Mouse (Mus musculus) induced T-regulatory cell, adult 2 months (primary cell): ENCODE results near the gene Olfr288.

Experiments used
- DNase-seq: peaks from one replicate; pipeline ENCODE4 v3.0.0-alpha.2; 2012; ENCODE audit warnings: low read depth

The Olfr288 gene

GRCm38 (mm10) chr15:98195442-98195841 lies at the start of gene Olfr288:
Olfr288 (minus strand) TSS chr15:98195542.
- no peak for DNase-seq

DNA sequence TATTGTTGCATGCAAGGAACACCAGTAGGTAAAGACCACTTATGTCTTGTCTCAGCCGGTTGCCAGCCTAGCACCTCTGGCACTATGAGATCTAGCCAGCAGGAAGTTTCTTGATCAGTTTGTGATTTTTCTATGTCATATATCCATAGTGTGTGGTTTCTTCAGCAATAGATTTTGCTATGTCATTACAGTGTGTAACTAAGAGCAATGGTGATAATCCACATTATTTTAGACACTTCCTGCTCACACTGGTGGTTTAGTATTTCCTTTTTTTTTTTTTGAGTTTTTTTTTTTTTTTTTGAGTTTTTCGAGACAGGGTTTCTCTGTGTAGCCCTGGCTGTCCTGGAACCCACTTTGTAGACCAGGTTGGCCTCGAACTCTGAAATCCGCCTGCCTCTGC lies 40.1 kb upstream of the Olfr288 start:
- DNase-seq = no peak

- no peak for DNase-seq
Measured at GRCm38 (mm10) chr15:98234350-98234749, 39.0 kb upstream of the Olfr288 start, which contains the start of gene Olfr286. Olfr286 (minus strand) TSS chr15:98234450.

- no peak for DNase-seq
Measured at GRCm38 (mm10) chr15:98226096-98226495, 30.8 kb upstream of the Olfr288 start.

DNA sequence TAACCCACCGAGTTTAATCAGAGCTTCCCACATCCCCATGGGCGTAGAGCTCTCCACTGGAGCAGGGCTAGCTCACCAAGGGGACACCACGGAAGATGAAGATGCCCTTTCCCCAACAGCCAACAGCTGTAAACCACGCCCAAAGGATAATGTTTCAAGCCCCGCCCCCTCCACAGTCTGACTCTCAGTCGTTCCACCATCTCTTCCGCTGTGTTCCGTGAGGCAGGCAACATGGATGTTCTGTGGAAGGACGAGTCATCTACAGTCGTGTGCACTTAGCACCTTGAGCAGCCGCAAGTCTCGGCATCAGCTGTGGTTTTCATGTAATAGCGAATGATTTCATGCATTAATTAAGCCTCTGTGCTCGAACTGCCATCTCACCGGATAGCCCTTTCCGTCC lies 30.3 kb upstream of the Olfr288 start:
- peak; percentile 2 for DNase-seq

GRCm38 (mm10) chr15:98222377-98222776 lies 27.0 kb upstream of the Olfr288 start:
- no peak for DNase-seq

- no peak for DNase-seq
Measured at GRCm38 (mm10) chr15:98220877-98221276, 25.5 kb upstream of the Olfr288 start, which contains the start of the genes Gm44579 and Olfr287. Gm44579 (minus strand) TSS chr15:98220977. Olfr287 (minus strand) TSS chr15:98221056.

DNA sequence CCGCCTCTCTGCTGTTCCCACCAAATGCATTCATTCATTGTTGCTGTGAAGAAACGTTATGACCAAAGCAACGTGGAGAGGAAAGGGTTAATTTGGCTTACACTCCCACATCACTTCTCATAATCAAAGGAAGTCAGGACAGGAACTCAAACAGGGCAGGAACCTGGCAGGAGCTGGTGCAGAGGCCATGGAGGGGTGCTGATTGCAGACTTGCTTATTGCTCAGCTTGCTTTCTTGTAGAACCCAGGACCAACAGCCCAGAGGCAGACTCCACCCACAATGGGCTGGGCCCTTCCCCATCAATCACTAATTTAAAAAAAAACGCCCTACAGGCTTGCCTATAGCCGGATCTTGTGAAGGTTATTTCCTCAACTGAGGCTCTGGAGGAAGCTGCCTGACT lies 18.8 kb upstream of the Olfr288 start:
- no peak for DNase-seq

DNA sequence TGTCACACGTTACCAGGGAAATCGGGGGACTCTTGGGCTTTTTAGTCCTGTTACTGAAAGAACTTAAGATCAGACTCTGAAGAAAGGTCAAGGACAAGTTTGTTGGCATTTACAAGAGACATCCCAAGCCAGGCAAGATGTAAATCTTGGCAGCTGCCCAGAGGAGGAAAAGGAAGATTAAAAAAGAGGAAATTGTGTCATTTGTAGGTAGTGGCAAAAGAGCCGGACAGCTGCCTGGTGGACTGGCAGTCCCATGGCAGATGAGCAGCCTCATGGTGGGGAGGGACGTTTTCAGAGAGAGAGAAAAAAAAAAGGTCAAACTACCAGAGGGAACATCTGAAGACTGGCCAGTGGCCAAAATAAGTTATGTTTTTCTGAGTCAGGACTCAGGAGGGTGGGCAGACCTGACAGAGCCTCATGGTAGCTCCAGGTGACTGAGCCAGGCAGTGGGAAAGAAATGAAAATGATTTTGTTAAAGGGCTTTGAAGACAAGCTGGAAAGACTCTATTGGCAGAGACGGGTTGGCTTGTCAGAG lies 18.1 kb upstream of the Olfr288 start:
- DNase-seq = no peak

GRCm38 (mm10) chr15:98209676-98210075 lies 14.3 kb upstream of the Olfr288 start:
- DNase-seq = no peak

GRCm38 (mm10) chr15:98184456-98184855 lies 10.9 kb downstream of the Olfr288 start:
- no peak for DNase-seq

GRCm38 (mm10) chr15:98181856-98182570 lies 13.3 kb downstream of the Olfr288 start:
- DNase-seq = no peak

- DNase-seq = peak; percentile 90
Measured at GRCm38 (mm10) chr15:98181132-98181711, 14.1 kb downstream of the Olfr288 start.

DNA sequence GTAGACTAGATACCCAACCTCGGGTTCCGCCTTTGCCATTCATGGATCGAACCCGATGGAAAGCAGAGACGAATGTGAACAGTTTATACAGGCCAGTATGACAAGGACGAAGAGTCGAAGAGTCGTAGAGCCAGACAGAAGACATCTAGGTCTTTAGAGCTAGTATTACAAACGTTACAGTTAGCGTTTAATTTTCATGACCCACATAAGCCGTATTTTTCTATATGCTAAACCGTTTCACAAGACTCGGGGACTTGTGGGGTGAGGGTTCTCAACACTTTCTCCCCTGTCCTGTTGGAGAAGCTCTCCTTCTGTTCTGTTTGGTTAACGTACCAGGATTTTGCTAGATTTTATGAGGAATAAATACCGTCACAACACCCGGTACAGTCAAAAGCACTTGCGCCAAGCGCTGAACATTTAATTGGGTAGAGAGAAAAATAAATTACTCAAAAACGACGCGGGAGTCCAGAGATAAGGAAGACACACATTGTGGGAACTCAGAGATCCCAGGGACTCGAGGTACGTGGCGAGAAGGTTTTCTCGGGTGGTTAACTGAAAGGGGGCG lies 14.7 kb downstream of the Olfr288 start:
- no peak for DNase-seq

DNA sequence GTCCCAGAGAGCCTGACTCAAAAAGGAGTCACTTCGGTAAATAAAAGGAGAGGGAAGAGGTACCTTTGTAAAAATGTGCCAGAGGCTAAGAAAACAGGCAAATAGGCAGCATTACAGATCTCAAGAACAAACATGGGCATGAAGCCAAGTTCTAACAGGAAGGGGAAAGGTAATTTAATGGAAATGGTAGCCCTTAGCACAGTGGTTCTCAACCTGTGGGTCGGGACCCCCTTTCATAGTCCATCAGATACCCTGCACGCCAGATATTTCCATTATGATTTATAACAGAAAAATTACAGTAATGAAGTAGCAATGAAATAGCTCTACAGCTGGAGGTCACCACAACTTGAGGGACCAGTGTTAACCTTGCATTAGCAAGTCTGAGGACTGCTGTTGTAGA lies 18.0 kb downstream of the Olfr288 start:
- no peak for DNase-seq

GRCm38 (mm10) chr15:98173821-98174220 lies 21.5 kb downstream of the Olfr288 start:
- peak; percentile 79 for DNase-seq

DNA sequence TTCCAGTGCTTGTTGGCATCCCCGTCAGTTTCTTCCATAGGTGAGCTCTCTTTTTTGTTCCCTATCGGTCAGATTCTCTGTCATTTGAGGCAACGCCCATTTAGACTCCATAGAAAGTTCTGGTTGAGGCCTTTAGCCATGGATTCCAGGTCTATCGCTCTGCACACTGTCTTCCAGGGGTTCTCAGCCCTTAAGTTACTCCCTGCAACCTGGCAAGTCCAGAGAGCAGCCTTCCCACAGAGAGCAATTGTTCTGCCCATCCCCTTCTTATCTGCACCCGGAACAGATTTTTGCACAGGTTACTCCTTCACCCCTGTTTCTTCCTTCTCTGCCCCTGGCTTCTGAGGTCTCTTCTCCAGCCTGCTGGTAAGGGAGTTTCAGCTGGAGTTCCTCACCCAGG lies 23.2 kb downstream of the Olfr288 start:
- DNase-seq = no peak

- DNase-seq = no peak
Measured at GRCm38 (mm10) chr15:98170917-98171316, 24.4 kb downstream of the Olfr288 start.

GRCm38 (mm10) chr15:98170365-98170764 lies 25.0 kb downstream of the Olfr288 start:
- peak; percentile 49 for DNase-seq

DNA sequence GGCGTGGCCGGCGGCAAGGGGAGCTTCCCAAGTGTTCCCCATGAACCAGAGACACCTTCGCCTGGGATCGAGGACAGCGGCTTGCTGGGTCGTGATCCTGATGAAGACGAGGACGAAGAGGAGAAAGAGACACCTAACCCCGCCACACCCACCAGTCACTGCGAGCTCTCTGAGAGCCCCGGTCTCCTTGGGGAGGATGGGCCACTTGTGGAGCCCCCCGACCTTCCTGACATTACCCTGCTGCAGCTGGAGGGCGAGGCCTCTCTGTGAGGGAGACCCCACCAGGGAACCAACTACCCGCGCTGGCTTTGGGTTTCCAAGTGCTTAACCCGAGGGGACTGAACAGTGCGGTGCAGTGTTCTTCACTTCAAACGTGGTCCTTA lies 26.7 kb downstream of the Olfr288 start:
- DNase-seq = no peak

- DNase-seq = peak; percentile 98
Measured at GRCm38 (mm10) chr15:98167645-98168621, 27.4 kb downstream of the Olfr288 start.
